Mouse (Mus musculus): ENCODE data around the gene Scube2.

Scube2 gene

DNA sequence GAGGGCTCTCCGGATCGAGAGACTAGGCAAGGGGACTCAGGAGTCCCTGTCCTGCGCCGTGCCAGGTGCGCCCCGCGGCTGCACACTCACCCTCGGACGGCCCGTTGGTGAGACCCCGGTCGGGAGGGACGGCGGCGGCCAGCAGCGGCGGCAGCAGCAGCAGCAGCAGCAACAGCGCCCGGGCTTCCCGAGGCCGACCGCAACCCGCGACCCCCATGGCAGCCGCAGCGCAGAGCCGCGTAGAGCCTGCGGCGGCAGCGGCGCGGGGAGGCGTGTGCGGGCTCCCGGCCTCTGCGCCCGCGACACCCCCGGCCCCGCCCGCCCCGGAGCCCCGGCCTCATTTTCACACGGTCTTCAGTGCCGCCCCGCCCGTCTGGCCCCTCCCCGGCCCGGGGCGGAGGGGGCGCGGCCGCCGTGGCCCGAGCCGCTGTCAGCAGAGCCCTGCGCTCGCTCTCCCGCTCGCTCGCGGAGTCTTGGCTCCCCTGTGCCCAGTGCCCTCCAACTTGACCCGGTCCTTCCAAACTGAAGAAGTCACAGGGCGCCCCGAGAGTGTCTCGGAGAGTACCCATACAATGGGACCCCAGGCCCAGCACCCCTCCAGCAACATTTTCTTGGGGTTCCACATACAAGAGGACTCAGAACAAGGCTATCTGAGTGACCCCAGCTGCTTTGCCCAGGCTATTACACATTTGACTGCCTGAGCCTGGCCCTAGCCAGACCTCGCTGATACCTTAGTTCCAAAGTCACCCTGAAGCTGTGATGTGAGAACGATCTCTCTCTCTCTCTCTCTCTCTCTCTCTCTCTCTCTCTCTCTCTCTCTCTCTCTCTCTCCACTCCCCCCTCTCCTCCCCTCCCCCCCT lies at the start of gene Scube2:
Gene Scube2, minus strand, starts transcription at position 310 of the 860 bp plus-strand sequence.
- DNase-seq (ENCODE audit: low spot score in 2 of 2) = peak in 1 of 2 experiments; percentile 26

DNA sequence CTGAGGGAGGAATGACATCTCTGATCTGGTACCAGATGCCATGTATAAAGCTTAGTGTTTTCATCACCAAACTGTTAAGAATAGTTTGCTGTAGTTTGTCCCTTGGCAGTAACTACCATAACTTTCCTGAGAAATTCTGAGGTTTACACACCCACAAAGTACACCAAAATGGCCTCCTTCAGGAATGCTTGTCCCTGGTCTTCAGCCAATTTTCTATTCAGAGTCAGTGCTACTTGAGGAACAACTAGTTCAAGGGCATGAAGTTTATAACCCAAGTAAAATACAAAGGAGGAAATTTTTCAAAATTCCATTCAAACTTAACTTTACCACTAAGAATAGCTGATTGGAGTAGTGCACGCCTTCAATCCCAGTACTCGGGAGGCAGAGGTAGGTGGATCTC lies 40.7 kb upstream of the Scube2 start:
- no peak for DNase-seq (ENCODE audit: low spot score in 2 of 2)

DNA sequence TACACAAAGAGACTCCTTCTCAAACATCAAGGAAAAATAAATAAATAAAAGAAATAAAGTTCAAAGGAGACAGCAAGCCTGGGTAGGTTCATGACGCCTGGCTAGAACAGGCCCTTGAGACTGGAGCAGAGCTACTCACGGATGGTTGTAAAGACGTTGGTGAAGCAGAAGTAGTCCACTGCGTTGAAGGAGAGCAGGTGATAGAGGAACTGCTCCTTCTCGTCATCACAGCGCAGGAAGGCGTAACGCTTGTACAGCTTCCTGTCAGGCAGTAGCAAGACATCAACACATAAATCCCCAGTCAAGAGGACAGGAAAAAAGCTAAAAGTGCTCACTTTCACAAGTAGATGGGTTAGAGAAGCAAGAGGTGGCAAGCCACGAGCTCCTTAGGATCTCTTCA lies 35.4 kb upstream of the Scube2 start:
- DNase-seq (ENCODE audit: low spot score in 2 of 2) = no peak

DNA sequence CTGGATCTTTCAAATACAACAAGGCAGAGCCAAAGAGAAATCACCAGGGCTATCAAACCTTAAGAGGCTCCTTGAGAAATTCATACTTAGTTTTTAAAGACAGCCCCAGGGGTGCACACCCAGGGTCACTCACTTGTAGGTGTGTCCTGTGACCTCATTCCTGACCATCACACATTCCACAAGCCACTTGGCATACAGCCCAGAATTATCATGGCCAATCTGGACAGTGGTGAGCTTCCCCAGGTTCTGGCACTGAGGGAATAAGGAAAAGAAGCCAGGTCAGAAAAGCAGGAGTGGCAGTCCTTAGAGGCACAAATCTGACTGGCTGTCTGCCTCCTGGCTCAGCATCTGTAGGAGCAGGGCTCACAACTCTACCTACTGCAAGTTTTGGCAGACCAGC lies 33.4 kb upstream of the Scube2 start:
- no peak for DNase-seq (ENCODE audit: low spot score in 2 of 2)

DNA sequence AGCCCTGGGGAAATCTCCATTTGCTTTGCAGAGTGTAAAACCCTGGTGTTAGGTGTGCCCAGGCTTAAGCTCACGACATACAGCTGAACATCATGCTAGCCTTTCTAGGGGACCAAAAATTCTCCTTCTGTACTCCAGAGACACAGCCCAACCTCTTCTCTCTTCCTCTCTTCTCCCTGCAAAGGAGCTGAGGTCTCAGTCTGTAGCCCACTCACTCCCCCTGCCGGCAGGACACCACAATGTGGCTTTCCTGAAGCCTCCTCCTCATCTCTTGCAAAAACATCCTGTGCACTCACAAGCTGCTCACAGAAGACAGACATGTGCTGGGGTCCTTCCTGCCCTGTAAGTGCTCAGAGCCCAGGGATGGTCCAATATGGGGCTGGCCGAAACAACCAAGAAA lies 27.1 kb upstream of the Scube2 start:
- DNase-seq (ENCODE audit: low spot score in 2 of 2) = peak; percentile 52 to 76

GRCm38 (mm10) chr7:109891786-109892185 lies 26.3 kb upstream of the Scube2 start:
- no peak for DNase-seq (ENCODE audit: low spot score in 2 of 2)

- DNase-seq (ENCODE audit: low spot score in 2 of 2) = no peak
Observed at GRCm38 (mm10) chr7:109890256-109890655, 24.8 kb upstream of the Scube2 start.

GRCm38 (mm10) chr7:109889300-109889699 lies 23.8 kb upstream of the Scube2 start:
- no peak for DNase-seq (ENCODE audit: low spot score in 2 of 2)

DNA sequence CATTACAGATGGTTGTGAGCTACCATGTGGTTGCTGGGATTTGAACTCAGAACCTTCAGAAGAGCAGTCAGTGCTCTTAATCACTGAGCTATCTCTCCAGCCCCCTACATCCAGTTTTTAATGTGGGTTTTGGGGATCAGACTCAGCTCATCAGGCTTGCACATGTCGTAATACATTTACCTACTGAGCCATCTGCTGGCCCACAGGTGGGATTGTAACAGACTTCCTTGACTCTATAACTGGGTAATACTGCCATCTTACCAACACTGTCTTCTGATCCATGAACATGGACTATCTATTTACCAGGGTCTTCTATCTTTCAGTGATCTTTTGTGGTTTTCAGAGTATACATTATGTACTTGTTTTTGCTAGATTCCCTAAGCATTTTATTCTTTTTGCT lies 20.8 kb upstream of the Scube2 start:
- no peak for DNase-seq (ENCODE audit: low spot score in 2 of 2)

DNA sequence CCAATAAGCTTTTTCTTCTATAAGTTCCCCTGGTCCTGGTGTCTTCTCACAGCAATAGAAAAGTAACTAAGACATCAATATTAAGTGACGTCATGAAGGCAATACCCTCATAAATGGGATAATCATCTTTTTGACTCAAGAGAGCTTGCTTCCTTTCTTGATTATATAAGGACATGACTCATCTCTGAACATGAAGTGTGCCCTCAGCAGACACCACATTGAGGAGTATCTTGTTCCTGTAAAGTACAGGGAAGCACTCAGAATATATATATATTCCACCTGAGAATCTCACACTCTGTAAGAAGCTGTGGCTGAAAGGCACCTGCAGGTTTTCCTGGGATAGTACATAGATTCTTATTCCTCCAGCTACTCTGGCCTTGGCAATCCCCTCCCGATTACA lies 17.1 kb upstream of the Scube2 start:
- DNase-seq (ENCODE audit: low spot score in 2 of 2) = no peak

- no peak for DNase-seq (ENCODE audit: low spot score in 2 of 2)
Observed at GRCm38 (mm10) chr7:109881561-109882099, 16.2 kb upstream of the Scube2 start.

GRCm38 (mm10) chr7:109879158-109879557 lies 13.7 kb upstream of the Scube2 start:
- DNase-seq (ENCODE audit: low spot score in 2 of 2) = no peak

DNA sequence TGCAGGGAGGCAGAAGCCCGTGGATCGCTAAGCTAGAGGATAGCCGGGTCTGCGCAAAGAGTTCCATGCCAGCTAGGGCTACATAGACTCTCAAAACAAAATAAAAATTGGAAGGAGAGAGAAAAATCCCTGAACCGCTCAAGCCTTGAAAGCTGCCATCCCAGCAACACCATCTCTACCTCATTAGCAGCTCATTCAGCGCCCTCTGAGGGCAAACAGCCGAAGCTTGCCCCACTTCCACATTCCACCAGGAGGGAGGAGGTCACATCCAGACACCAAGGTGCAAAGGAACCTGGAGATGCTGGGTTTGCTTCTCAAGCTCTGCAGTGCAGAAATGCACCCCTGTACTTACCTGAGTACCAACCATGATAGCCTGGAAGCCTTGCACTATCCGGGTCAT lies 10.6 kb upstream of the Scube2 start:
- no peak for DNase-seq (ENCODE audit: low spot score in 2 of 2)

- DNase-seq (ENCODE audit: low spot score in 2 of 2) = no peak
Observed at GRCm38 (mm10) chr7:109875598-109875997, 10.1 kb upstream of the Scube2 start.

DNA sequence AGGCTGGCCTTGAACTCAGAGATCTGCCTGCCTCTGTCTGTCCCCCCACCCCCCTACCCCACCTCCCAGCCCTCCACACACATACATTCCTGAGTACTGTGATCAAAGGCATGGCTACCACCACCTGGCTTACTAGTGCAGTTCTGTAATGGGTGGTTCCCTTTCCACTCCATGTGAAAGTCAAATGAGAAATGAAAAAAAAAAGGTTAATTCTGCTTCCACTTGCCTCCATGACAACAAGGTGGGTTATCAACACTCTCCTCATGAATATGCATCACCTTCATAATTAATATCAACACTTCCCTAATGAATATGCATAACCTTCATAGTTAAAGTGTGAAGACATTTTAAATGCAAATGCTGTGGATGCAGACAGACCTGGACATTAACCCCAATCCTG lies 9.6 kb upstream of the Scube2 start:
- DNase-seq (ENCODE audit: low spot score in 2 of 2) = no peak

GRCm38 (mm10) chr7:109873170-109873569 lies 7.7 kb upstream of the Scube2 start:
- DNase-seq (ENCODE audit: low spot score in 2 of 2) = no peak

GRCm38 (mm10) chr7:109871232-109871631 lies 5.8 kb upstream of the Scube2 start:
- DNase-seq (ENCODE audit: low spot score in 2 of 2) = no peak

GRCm38 (mm10) chr7:109868498-109868897 lies 3.0 kb upstream of the Scube2 start:
- no peak for DNase-seq (ENCODE audit: low spot score in 2 of 2)

- no peak for DNase-seq (ENCODE audit: low spot score in 2 of 2)
Observed at GRCm38 (mm10) chr7:109866643-109867042, 1.2 kb upstream of the Scube2 start.

DNA sequence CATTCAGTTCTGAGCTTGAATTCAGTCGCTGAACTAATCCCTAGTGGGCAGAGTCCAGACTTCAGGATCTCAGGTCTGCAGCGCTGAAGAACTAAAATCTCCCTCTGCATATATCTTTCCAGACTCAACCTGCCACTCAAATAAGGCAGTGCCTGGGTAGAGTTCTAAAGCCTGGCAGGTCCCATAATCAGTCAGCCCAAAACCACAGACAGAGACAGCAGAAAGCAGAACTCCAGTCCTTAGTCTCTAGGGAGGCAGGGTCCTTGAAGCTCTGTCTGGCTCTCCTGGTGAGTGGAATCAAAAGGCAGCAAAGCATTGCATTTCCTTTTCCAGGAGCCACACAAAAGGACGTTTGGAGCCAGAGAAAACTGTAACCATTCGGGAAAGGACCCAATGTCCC lies 1.9 kb downstream of the Scube2 start:
- no peak for DNase-seq (ENCODE audit: low spot score in 2 of 2)

DNA sequence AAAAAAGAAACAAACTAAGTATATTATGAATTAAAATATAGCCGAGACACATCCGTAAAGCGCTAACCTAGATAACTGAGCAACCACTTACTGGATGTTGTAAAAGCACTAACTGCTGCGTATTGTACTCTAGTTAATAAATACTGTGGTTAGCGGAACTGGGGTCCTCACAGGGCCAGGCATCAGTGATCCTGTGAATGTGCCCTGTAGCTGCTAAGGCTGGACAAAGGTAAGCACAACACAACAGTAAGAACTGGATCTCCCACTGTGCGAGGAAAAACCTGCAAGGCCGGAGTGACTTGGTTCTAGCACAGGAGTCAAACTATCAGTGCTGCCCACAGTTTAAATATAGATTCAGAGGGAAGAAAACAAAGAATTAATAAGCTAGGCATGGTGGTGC lies 5.3 kb downstream of the Scube2 start:
- no peak for DNase-seq (ENCODE audit: low spot score in 2 of 2)

GRCm38 (mm10) chr7:109859354-109859753 lies 6.1 kb downstream of the Scube2 start:
- DNase-seq (ENCODE audit: low spot score in 2 of 2) = no peak

- no peak for DNase-seq (ENCODE audit: low spot score in 2 of 2)
Observed at GRCm38 (mm10) chr7:109852752-109853212, 12.7 kb downstream of the Scube2 start.
